Mouse (Mus musculus) midbrain, postnatal 0 days (tissue): ENCODE measurements around the gene Cdc27. TPM values are rescaled to one million over a fixed set of nuclear protein-coding genes. Genes with fewer than 3 reads are reported as not detected.

Experiments used
- ATAC-seq: fragments of 200-750 bp; cut with Nextera tagmentation; 2 replicates; pipeline ENCODE4 v1.8.0; 2017; ENCODE audit warnings: moderate number of reproducible peaks, mild to moderate bottlenecking, moderate TSS enrichment, moderate library complexity; ENCODE audit not compliant: low FRiP score
- DNase-seq: peaks from one replicate; pipeline ENCODE4 v3.0.0-alpha.2; 2015; ENCODE audit warnings: low spot score
- H3K27ac ChIP-seq: fragments of 300-500 bp; sonication (generic); 2 replicates; pipeline ENCODE4 v1.5.1; 2014; ENCODE audit warnings: low read depth, mild to moderate bottlenecking, low read length, mixed read lengths
- H3K27me3 ChIP-seq: fragments of 300-500 bp; sonication (generic); 2 replicates; pipeline ENCODE4 v1.6.1; 2014; ENCODE audit warnings: low read length, control low read depth, mixed read lengths; ENCODE audit not compliant: insufficient read depth
- H3K36me3 ChIP-seq: fragments of 300-500 bp; sonication (generic); 2 replicates; pipeline ENCODE4 v1.6.1; 2014; ENCODE audit warnings: low read length, control low read depth, mixed read lengths; ENCODE audit not compliant: insufficient read depth
- H3K4me1 ChIP-seq: fragments of 300-500 bp; sonication (generic); 2 replicates; pipeline ENCODE4 v1.6.1; 2014; ENCODE audit warnings: mild to moderate bottlenecking, control low read depth, antibody characterized with exemption, low read length, mixed read lengths; ENCODE audit not compliant: insufficient read depth
- H3K4me2 ChIP-seq: fragments of 300-500 bp; sonication (generic); 2 replicates; pipeline ENCODE4 v1.6.1; 2014; ENCODE audit warnings: low read depth, mild to moderate bottlenecking, low read length, mixed read lengths; ENCODE audit not compliant: poor library complexity, severe bottlenecking
- H3K4me3 ChIP-seq: fragments of 300-500 bp; sonication (generic); 2 replicates; pipeline ENCODE4 v1.5.1; 2014; ENCODE audit warnings: low read depth, mild to moderate bottlenecking, low read length, moderate library complexity
- H3K9ac ChIP-seq: fragments of 300-500 bp; sonication (generic); replicated peaks from 2 replicates; pipeline ENCODE4 v1.6.1; 2014; ENCODE audit warnings: mild to moderate bottlenecking, low read length, moderate library complexity, mixed read lengths; ENCODE audit not compliant: poor library complexity, severe bottlenecking
- H3K9me3 ChIP-seq: fragments of 300-500 bp; sonication (generic); 2 replicates; pipeline ENCODE4 v1.6.1; 2016; ENCODE audit warnings: low read length, control low read depth
- CTCF ChIP-seq: IDR thresholded peaks from 2 replicates; pipeline ENCODE4 v1.5.1; 2016; ENCODE audit warnings: antibody characterized with exemption, mild to moderate bottlenecking
- WGBS: fragments of 180-500 bp; shearing (Covaris S2); extraction: QIAGEN DNeasy Blood & Tissue Kit; methylation state at CpG from one replicate; pipeline ENCODE4 v1.1.7; 2014; 5-methylcytosine and 5-hydroxymethylcytosine counted together
- polyA plus RNA-seq: library from polyadenylated mRNA; unstranded; fragments of >200 nt; fragmentation: Nextera tagmentation; extraction: Ambion mirVana; gene quantifications from 2 replicates; pipeline ENCODE4 v1.2.1, GENCODE M21; 2015
- total RNA-seq: library from RNA; depleted of rRNA; stranded (reverse); fragments of >200 nt; gene quantifications from 2 replicates; pipeline ENCODE4 v1.2.3, GENCODE M21; 2014

The Cdc27 gene
- total and polyA plus RNA-seq, 2 experiments from 2014 or later: 33.5 to 34.1 TPM

DNA sequence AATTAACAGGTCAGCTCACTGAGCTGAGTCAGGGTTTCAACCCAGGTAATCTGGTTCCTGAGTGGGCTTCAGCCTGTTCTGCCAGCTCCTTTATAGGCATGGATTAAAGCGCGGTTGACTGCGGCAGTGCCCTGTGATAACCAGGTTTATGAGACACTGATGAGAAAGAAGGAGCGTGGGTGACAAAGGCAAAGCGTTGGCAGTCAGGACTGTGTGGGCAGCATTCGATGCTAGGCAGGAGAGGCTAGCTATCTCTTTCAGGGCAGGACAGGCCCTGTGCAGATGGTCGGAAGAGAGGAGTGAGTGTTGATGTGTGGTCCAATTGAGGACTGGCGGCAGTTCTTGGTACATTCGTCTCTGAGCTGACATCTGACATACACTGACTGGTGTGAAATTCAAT, 17.3 kb upstream of the Cdc27 start:
- no peak overlapping the region for H3K9ac ChIP-seq
- 0 out of 2 replicates have a peak, but pooled peaks cover 4% of the 10 kb centered on the region for H3K4me1 ChIP-seq
- no peak overlapping the region for H3K4me3 ChIP-seq
- H3K9me3 ChIP-seq: no peaks in the 10 kb centered on the region
- no peaks in the 10 kb centered on the region for H3K36me3 ChIP-seq
- no peak overlapping the region for H3K4me2 ChIP-seq
- WGBS: 85% methylated on average over 9 of the region's 9 CpGs
- no peak for DNase-seq
- peaks cover 3% of the 10 kb centered on the region; the same call in 1 of the 2 replicates for H3K27me3 ChIP-seq
- no peak for ATAC-seq
- TF ChIP-seq CTCF: no peak
- H3K27ac ChIP-seq: no peak overlapping the region

DNA sequence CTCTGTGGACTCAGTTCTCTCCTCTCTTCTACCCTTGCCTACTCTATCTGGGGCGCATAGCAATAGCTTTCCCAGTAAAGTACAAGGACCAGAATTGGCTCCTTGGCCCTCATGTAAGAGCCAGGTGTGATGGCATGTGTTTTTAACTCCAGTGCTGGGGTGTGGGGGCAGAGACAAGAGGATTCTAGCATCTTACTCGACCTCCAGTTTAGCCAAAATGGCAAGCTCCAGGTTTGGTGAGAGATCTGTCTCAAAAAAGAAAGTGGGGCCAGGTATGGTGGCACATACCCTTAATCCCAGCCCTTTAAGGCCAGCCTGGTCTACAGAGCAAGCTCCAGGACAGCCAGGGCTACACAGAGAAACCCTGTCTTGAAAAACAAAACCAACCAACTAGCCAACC, 16.4 kb upstream of the Cdc27 start:
- H3K36me3 ChIP-seq: no peaks in the 10 kb centered on the region
- H3K9me3 ChIP-seq: no peaks in the 10 kb centered on the region
- 71% methylated on average over 2 of the region's 2 CpGs for WGBS
- H3K4me1 ChIP-seq: no peaks in the 10 kb centered on the region
- no peaks in the 10 kb centered on the region for H3K27me3 ChIP-seq
- H3K4me3 ChIP-seq: no peak overlapping the region
- no peak overlapping the region for H3K9ac ChIP-seq
- TF ChIP-seq CTCF: no peak
- H3K4me2 ChIP-seq: no peak overlapping the region
- ATAC-seq: no peak
- DNase-seq: no peak
- H3K27ac ChIP-seq: no peak overlapping the region

DNA sequence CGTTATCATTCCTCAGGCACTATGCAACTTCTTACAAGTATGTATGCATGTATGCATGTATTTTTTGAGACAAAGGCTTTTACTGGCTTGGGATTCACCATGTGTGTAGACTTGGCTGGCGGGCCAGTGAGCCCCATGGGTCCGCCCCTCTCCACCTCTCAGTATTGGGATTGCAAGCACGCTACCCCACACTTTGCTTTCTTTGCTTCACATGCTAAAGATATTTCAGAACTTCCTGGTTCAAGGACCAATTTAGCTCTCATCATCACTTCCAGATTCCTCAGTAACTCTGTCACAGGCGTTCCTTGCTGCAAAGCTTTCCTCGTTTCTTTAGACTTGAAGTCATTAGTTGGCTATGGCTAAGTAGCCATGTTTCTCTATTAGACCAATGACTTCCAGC, 15.7 kb upstream of the Cdc27 start:
- TF ChIP-seq CTCF: no peak
- ATAC-seq (no peak), DNase-seq (no peak)
- Histone ChIP-seq H3K9ac (no peak overlapping the region), H3K4me2 (no peak overlapping the region), H3K4me3 (no peak overlapping the region), H3K36me3 (no peaks in the 10 kb centered on the region), H3K4me1 (no peaks in the 10 kb centered on the region), H3K27me3 (no peaks in the 10 kb centered on the region), H3K9me3 (no peaks in the 10 kb centered on the region), H3K27ac (no peak overlapping the region)
- 87% methylated on average over 6 of the region's 6 CpGs for WGBS

DNA sequence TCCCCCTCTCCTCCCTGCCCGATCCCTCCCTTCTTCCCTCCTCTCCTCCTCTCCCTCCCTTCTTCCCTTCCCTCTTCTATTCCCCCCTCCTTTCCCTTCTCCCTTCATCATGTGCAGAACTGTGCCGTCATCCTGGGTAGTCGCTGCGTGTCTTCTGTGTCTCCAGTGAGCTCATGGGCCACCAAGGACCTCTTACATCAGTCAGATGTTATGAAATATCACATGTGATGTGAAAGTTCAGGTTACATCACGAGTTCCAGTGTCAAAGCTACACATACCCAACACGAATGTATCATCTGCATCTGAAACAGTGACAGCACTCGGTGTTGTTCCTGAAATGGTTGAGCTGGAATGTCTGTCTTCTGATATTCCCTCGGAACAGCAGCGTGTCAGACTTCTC, 14.8 kb upstream of the Cdc27 start:
- no peak overlapping the region for H3K27ac ChIP-seq
- H3K9ac ChIP-seq: no peak overlapping the region
- DNase-seq (no peak), ATAC-seq (no peak)
- 84% methylated on average over 9 of the region's 9 CpGs for WGBS
- H3K4me2 ChIP-seq: no peak overlapping the region
- no peak overlapping the region for H3K4me3 ChIP-seq
- no peaks in the 10 kb centered on the region for H3K4me1 ChIP-seq
- H3K36me3 ChIP-seq: no peaks in the 10 kb centered on the region
- H3K27me3 ChIP-seq: no peaks in the 10 kb centered on the region
- H3K9me3 ChIP-seq: no peaks in the 10 kb centered on the region
- TF ChIP-seq CTCF: no peak

DNA sequence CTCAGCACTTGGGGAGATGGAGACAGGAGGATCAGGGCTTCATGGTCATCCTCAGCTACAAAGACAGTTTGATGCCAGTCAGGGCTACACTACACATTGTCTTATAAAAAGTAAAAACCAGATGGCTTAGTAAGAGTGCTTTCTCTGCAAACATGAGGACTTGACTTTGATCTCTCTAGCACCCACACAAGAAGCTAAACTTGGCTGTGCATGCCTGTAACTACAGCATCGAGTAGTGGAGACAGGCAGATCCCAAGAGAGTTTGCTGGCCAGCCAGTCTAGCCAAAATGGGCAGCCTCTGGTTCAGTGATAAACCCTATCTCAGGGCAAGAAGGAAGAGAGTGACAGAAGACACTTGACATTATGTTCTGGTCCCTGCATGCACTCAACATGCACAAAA, 13.1 kb upstream of the Cdc27 start:
- Histone ChIP-seq H3K9ac (no peak overlapping the region), H3K27me3 (no peaks in the 10 kb centered on the region), H3K27ac (no peak overlapping the region), H3K4me1 (no peaks in the 10 kb centered on the region), H3K4me2 (no peak overlapping the region), H3K9me3 (no peaks in the 10 kb centered on the region), H3K4me3 (no peak overlapping the region), H3K36me3 (no peaks in the 10 kb centered on the region)
- DNase-seq (no peak), ATAC-seq (no peak)
- 77% methylated on average over 1 of the region's 1 CpGs for WGBS
- no peak for TF ChIP-seq CTCF

DNA sequence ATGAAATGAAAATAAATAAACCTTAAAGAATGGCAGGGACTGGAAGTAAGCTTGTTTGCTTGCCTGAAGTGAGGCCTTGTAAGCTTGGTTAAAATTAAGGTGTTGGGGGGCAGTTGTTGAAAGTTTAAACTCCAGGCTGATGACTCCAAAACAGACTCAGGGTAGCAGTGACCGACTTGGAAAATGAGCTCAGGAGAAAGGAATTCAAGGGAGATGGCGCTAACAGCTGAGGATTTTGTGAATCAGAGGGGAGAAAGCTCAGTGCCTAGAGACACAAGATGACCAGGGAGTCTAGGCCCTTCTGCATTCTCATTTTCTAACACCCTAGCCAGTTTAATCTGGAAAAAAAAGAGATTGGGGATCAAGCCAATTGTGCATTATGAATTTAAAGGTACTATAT, 10.6 kb upstream of the Cdc27 start:
- WGBS: 58% methylated on average over 2 of the region's 2 CpGs
- no peak for TF ChIP-seq CTCF
- no peak overlapping the region for H3K4me2 ChIP-seq
- H3K27ac ChIP-seq: no peak overlapping the region
- H3K9ac ChIP-seq: no peak overlapping the region
- no peak overlapping the region for H3K4me3 ChIP-seq
- DNase-seq (no peak), ATAC-seq (no peak)
- no peaks in the 10 kb centered on the region for H3K27me3 ChIP-seq
- H3K36me3 ChIP-seq: no peaks in the 10 kb centered on the region
- H3K4me1 ChIP-seq: no peaks in the 10 kb centered on the region
- H3K9me3 ChIP-seq: no peaks in the 10 kb centered on the region
